Mouse (Mus musculus) heart, postnatal 10 days (tissue): ENCODE data around the gene Spop. TPM values are rescaled to one million over a fixed set of nuclear protein-coding genes. Genes with fewer than 3 reads are reported as not detected.

ENCODE experiments used
- DNase-seq, 2 experiments: peaks; one replicate each; pipeline ENCODE4 v3.0.0; 2021
- intact Hi-C: fragments of 180-260 bp; cut with DNase I; formaldehyde crosslinking; loops from one replicate; pipeline ENCODE4 v1.15.1; 2025
- total RNA-seq, 2 experiments: library from RNA; stranded (reverse); gene quantifications; 2 replicates each; pipeline ENCODE4 v1.2.3; 2021

Gene Spop
- total RNA-seq, 2 experiments from 2014 or later = 132 to 136 TPM

DNA sequence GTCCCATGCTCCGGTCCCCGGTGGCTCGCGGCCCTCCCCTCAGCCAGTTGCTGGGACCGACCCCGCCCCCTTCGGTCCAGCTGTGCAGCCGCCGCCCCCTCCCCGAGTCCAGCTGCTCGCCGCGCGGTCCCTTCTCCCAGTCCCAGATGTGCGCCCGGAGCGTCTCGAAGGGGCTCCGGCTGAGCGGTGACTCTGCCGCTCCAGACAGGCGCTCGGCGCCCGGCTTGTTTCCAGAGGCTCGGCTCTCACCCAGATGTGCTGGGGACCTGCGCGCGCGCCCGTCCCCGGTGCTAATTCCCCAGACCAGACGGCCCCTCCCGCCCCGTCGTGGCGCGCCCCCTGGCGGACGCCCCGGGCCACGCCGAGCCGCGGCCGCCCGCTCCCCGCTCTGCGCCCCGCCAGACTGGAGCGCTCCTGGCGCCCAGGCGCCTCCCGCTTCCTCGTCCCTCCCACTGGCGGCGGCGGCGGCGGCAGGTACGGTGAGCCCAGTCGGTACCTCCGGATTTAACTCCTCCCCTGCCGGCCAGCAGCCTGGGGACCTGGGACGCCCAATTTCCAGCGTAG is 100.5 kb downstream of the Spop start, which contains the start of gene Nxph3:
Gene Nxph3 (minus strand): TSS at position 273 of the 564 bp plus-strand sequence.
- intact Hi-C loops = no loop called here

DNA sequence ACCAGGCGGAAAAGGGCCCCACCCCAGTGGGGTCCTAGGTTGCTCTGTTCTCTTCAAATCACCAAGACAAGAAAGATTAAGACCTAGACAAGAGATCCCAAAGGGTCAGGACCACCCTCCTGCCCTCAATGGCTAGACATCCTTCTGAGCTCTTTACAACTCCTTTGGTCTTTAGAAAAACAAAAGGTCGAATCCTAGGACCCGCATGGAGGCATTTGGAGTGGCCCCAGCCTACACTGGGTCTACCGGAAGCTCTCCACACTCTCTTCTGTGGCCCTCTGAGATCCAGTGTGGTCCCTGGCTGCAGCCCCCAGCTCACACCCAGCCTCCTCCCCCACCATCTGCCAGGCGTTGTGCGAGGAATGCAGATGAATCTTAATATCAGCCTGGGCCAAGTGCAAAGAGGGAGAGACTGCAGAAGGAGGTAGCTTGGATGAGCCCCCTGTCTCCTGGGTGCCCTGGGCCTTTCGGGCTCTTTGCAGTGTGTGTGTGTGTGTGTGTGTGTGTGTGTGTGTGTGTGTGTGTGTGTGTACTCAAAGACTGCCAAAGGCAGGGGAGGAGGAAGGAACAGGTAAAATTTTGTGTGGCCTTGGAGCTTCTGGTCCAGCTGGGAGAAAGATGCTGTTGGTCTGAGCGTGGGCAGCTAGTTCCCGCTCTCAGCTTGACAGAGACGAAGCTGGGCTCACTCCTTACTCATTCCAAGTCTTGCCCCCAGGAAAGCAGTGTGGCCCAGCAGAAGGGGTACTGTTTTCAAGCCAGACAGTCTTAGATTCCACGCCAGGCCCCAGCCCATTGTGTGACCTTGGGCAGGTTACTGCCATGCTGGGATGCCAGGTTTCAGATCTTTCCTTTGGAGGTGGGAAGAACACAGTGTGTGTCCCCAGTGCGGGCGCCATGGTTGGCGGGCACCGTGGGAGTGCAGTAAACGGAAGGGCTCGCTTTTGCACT is 101.8 kb downstream of the Spop start:
- DNase-seq = no peak
- intact Hi-C loops = no loop called here

More for the DNA sequence above, 100.5 kb downstream of the Spop start, which contains the start of gene Nxph3:
- DNase-seq = peak; percentile 78 to 81

DNA sequence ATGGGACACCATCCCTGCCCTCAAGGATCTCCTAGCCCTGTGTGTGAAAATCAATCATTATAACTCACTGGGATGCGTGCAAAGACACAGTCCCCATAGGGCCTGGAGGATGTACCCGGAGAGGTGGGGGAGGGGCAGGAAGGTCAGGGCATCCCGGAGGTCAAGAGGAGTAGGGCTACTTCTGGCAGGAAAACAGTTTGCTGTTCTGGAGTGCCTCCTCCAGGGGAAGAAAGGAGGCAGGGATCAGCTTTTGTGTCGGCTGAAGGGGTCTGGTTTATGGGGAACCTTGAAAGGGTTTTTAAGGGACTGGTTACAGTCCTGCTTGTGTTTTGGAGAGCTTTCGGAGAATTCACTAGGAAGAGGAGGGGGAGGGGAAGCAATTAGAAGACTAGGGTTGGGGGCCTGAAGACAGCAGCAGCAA is 102.6 kb downstream of the Spop start:
- DNase-seq = no peak
- intact Hi-C loops = no loop called here

DNA sequence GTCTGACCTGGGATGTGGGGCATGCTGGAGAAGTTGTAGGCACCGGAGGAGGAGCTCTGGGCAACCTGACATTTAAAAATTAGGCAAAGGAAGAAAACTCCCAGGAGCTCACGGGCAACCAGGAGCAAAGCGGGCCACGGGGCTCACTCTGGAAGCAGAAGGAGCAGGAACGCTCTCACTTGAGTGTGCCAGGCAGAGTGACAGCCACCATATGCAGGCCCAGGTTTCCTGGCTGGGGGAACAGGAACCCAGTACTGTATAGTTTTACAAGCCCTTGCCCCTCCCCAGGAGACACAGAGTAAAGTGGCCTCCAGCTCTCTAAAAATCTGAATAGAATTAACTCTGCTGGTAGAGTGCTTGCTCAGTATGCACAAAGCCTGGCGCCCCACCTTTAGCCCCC is 103.3 kb downstream of the Spop start:
- no peak for DNase-seq
- intact Hi-C loops = no loop called here

DNA sequence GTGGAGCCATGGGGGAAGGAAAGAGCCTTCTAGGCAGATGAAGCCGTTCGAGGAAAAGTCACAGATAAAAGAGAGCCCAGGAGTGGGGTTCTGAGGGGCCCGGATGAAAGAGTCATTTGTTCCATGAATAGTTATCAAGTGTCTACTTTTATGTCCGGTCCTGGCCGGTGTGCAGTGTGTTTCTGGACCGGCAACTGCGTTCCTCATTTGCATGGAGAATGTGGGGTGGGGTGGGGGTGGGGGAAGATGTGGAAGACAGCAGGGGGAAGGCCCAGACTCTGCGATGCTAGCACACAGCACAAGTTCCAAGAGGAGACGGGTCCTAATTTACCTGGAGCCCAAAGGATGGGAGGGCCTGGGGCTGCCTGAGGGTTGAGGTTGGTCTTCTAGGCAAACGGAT is 105.4 kb downstream of the Spop start:
- DNase-seq = no peak
- intact Hi-C loops = no loop called here

DNA sequence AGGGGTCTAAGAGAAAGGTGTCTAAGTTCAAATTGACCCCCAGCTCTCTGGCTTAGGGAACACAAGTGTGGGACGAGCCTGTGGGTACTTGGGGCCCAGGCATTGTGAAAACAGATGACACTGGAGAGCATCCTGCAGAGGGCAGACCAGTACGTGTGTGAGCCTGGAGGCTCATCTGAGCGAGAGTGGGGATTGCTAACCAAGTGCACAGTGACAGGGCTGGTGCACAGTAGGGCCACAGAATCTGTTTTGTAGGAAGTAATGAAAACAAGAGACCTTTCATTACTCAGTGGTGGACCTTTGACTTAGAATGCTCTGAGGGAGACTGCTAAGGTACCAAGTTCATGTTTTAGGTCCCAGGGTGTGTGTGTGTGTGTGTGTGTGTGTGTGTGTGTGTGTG is 106.1 kb downstream of the Spop start:
- intact Hi-C loops = loop anchor here (1.0 to 5.0 kb wide), 5 partner anchors 122 to 401 kb away; partner anchors contain the start of gene Slc35b1

DNA sequence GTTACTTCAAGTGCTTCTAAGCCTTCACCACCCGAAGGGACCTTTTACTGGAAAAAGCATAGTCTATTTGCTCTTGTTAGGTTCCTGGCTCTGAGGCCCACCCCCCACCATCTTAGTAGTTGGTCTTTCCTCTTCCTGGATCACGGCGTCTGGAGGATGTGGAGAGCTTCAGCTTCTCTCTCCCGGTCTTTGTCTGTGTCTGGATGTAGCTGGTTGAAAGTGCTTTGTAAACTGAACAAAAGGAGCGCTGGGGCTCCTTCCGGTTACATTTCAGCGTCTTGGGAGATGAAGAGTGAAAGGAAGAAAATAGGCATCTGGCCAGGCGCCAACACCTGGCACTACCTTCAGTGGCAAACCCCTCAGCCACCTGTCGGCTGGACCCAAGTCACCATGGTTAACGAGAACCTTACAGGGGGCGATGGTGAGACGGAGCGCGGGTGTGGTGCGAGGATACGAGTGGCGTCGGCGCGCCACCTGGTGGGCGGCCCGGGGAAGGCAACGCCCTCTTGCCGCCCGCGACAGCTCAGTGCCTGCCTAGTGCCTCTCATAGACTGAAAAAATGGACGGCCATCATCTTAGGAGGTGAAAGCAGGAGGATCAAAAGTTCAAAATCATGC is 106.7 kb downstream of the Spop start:
- intact Hi-C loops = loop anchor here (1.0 to 5.0 kb wide), 5 partner anchors 122 to 402 kb away; partner anchors contain the start of gene Slc35b1
- DNase-seq = peak; percentile 89 to 93

More for the DNA sequence above, 106.1 kb downstream of the Spop start:
- no peak for DNase-seq

DNA sequence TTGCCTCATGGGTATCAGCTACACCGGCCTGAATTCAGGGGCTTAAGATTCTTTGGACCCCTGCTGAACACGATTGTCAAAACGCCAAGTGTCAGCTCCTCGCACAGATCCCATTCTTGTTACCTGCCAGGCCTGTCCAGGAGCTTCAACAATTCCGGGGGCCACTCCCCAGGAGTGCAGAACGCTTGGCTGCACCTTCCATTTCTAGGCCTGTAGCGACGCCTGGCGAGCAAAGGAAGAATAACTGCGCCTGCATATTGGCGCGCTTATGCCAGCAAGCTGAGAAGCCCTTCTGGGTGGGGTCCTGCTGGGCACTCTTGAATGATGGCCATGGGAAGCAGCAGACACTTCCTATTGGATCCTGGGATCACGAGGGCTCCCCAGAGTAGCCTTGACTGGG is 107.7 kb downstream of the Spop start:
- DNase-seq = peak; percentile 82 to 86
- intact Hi-C loops = loop anchor here (2.0 to 5.0 kb wide), 3 partner anchors 204 to 403 kb away; no protein-coding TSS in a partner anchor

DNA sequence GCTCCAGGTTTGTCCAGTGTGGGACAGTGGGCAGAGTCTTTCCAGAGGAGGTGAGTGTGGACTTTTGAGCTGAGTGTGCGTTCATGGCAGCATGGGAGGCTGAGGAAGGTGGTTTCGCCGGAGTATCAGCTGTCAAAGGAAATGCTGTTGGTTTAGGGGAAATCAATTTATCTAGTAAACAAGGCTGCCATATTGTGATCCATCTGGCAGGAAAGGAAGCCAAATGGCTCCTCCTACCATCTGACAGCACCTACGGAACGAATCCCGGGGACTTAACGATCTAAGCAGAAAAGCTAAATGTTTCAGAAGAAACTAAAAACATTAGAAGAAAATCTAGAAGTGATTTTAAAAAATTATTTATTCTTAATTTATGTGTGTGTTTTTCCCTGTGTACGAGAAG is 113.4 kb downstream of the Spop start:
- no peak for DNase-seq
- intact Hi-C loops = no loop called here

DNA sequence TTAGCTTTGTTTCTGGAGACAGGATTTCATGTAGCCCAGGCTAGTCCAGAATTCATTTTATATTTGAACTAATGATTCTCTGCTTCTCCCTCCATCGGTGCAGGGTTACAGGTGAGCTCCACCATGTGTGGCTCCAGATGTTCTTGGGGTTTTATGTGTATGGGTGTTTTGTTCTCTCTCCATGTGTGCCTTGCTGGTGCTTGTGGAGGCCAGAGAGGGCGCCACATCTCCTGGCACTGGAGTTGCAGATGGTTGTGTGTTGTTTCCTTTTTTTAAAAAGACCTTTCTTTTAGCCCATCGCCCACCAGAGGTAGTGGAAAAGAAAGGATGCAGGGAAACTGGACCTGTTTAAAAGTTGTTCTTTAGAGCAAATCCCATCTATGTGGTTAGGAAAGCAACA is 114.4 kb downstream of the Spop start:
- DNase-seq = no peak
- intact Hi-C loops = no loop called here

DNA sequence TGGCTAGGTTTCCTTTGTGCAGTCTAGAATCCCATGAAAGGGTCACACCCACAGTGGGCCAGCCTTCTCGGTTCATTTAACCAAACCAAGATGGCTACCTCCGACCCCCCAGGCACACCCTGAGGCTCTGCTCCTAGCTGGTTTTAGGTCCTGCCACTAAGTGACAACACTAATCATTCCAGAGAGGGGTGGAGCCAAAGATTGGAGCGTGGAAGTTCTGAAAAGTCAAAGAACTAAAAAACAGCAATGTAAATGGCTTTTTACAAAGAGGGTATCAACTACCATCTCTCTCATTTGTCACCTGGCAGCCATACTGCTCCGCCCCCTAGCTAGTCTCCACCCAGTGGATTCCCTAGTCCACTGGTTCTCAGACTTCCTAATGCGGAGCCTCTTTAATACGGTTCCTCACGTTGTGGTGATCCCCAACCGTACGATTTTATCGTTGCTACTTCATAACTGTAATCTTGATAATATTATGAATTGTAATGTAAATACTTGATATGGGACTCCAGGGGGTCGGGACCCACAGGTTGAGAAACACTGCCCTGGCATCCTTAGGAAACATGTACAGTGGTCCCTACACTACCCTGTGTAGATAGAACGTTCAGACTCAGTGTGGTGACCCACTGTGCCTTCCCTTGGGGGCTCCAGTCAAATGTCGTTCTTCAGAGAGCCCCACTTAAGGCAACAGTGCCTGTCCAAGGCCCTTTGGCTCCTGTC is 118.6 kb downstream of the Spop start:
- intact Hi-C loops = loop anchor here (1.0 to 5.0 kb wide), 3 partner anchors 54 to 220 kb away; no protein-coding TSS in a partner anchor
- DNase-seq = no peak

DNA sequence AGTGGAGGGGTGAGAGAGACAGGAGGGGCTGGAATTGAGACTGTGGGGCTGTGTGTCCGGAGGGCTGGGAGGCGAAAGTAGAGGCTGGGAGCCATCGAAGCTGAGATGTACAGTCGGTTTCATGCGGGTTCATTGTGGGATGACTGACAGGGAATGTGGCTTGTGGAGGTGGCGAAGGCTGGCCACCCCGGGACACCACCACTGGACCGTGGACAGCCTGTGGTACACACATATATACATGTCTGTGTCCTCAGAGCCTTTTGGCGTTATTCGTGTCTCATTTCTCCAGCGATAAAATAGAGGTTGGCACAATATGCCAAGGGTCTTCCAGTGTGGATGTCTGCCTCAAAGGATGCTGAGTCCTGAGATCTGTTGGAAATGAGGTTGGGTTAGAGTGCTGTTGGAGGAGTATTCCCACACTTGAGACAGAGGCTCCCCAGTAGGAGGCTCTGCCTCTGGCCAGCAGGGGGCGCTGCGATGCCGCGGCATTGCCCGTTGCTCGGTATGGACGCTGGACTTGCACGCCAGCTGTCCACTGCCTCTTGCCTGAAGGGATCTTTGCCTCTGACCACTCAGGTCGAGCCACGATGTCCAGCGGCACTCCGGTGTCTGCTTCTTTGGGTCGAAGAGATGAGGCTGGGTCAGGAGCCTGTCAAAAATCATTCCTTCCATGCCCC is 119.7 kb downstream of the Spop start:
- peak; percentile 91 to 96 for DNase-seq
- intact Hi-C loops = loop anchor here (1.0 to 5.0 kb wide), 3 partner anchors 53 to 219 kb away; no protein-coding TSS in a partner anchor

DNA sequence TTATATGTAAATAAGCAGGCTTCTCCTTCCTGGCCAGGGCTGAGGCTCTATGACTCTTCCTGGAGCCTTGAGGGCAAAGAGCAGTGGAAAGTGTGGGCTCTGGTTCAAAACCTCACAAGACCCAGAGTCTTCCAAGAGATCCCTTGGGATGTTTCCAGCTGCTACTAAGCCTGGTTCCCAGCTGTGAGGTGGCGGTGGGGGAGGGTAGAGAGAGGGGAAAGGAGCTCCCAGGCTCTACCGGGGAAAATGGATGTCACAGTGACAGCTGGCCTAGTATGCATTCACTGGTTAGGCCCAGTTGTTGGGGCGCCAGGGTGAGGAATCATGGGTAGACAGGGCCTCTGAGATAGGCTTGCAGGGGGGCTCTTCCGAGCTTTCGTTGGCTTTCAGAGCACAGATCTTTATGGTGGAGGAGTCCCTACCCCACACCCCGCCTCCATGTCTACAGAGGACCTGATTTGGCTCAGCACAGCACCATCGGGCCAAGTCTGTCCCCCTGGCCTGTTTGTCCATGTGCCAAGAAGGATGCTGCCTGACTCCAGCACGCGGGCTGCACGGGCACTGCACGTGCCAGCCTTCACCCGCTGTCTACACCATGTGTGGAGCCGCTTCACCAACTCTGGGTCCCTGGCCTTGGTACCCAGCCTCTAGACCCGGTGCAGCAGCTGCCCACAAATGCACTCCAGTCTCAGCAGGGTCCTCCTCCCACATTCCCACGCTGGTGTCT is 124.7 kb downstream of the Spop start:
- peak; percentile 49 to 67 for DNase-seq
- intact Hi-C loops = no loop called here

DNA sequence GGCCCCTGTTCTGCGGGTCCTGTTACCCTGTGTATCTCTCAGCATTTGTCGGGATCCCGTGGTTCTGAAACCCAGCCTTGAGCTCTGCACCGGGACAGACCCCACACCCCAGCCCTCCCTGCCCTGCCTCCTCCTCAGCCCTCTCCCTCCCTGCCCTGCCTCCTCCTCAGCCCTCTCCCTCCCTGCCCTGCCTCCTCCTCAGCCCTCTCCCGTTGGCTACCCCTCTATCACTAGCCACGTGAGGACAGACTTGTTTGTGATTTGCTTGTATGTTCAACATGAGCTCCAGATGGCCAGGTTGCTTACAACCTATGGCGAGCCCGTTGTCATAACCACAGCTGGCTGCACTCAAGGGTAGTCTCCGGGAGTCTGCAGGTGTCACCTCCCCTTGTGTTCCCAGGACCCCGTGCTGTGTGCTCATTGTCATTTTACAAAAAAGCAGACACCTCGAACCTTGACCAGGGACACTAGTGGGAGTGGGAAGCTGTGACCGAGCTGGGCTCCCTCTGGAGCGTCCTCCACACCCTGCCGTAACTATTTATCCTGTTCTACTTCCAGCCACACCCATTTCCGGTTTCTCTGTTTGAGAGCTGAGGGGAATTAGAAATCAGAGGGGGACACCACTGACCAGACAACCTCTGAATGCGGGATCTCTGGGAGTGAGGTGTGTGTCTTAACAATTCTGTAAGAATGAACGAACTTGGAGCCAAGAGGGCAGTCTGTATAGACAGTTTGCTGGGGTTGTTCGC is 126.9 kb downstream of the Spop start:
- DNase-seq = no peak
- intact Hi-C loops = no loop called here
